Mouse (Mus musculus) left cerebral cortex, adult 2 months (tissue): Measurements from ENCODE around the gene Exo5. TPM values are rescaled to one million over a fixed set of nuclear protein-coding genes. Genes with fewer than 3 reads are reported as not detected.
A peak's percentile ranks its signal among the peaks of the same experiment; 100 is the strongest.

Experiments
- DNase-seq, 2 experiments: peaks; one replicate each; pipeline ENCODE4 v3.0.0; 2021 to 2022; ENCODE audit warnings: low spot score in 2 of 2, mixed read lengths in 1 of 2; ENCODE audit errors: extremely low spot score in 1 of 2
- H3K27ac ChIP-seq: fragments of 200-600 bp; 2 replicates; pipeline ENCODE4 v1.8.1; 2022
- H3K4me3 ChIP-seq: fragments of 200-600 bp; 2 replicates; pipeline ENCODE4 v1.8.1; 2022
- CTCF ChIP-seq: fragments of 200-600 bp; IDR thresholded peaks from 2 replicates; pipeline ENCODE4 v1.8.1; 2022; ENCODE audit warnings: antibody characterized with exemption, mild to moderate bottlenecking, moderate library complexity
- intact Hi-C: fragments of 180-260 bp; cut with DNase I; formaldehyde crosslinking; loops from one replicate; pipeline ENCODE4 v1.15.1; 2025
- total RNA-seq, 2 experiments: library from RNA; stranded (reverse); gene quantifications; 2 replicates each; pipeline ENCODE4 v1.2.3; 2021

The Exo5 gene
- total RNA-seq, 2 experiments from 2014 or later, result 11.5 to 14.7 TPM

GRCm38 (mm10) chr4:120935006-120935405 is 10.2 kb upstream of the Exo5 start:
- Histone ChIP-seq H3K27ac (no peak overlapping the region), H3K4me3 (no peak overlapping the region)
- DNase-seq, result no peak
- no peak for TF ChIP-seq CTCF
- intact Hi-C loops, result no loop called here

- no peak for TF ChIP-seq CTCF
- Histone ChIP-seq H3K4me3 (no peak overlapping the region), H3K27ac (no peak overlapping the region)
- no peak for DNase-seq
- intact Hi-C loops, result no loop called here
Observed at GRCm38 (mm10) chr4:120930736-120931135, 5.9 kb upstream of the Exo5 start.

GRCm38 (mm10) chr4:120928686-120929085 is 3.9 kb upstream of the Exo5 start:
- TF ChIP-seq CTCF, result no peak
- intact Hi-C loops, result no loop called here
- no peak for DNase-seq
- Histone ChIP-seq H3K4me3 (no peak overlapping the region), H3K27ac (no peak overlapping the region)

- intact Hi-C loops, result loop anchor here (1.0 kb wide), 1 partner anchor 26 kb away; the partner anchor contains the start of gene Zfp69
- peak overlapping the region; percentile 90 for H3K27ac ChIP-seq
- TF ChIP-seq CTCF, result peak; percentile 37
- peak overlapping the region; percentile 84 for H3K4me3 ChIP-seq
- no peak for DNase-seq
Observed at GRCm38 (mm10) chr4:120925386-120925785, 569 bp upstream of the Exo5 start.

- DNase-seq, result no peak
- Histone ChIP-seq H3K27ac (no peak overlapping the region), H3K4me3 (no peak overlapping the region)
- no peak for TF ChIP-seq CTCF
- intact Hi-C loops, result no loop called here
Observed at GRCm38 (mm10) chr4:120921461-120921860, 3.4 kb downstream of the Exo5 start.

- no peak for TF ChIP-seq CTCF
- DNase-seq, result no peak
- intact Hi-C loops, result loop anchor here (5.0 kb wide), 2 partner anchors 157 to 222 kb away; no protein-coding TSS in a partner anchor
- Histone ChIP-seq H3K4me3 (no peak overlapping the region), H3K27ac (no peak overlapping the region)
Observed at GRCm38 (mm10) chr4:120914501-120914900, 10.3 kb downstream of the Exo5 start.

GRCm38 (mm10) chr4:120913861-120914260 is 11.0 kb downstream of the Exo5 start:
- intact Hi-C loops, result loop anchor here (5.0 kb wide), 2 partner anchors 157 to 222 kb away; no protein-coding TSS in a partner anchor
- no peak for DNase-seq
- no peak for TF ChIP-seq CTCF
- H3K4me3 ChIP-seq, result no peak overlapping the region
- no peak overlapping the region for H3K27ac ChIP-seq

- DNase-seq, result no peak
- no peak for TF ChIP-seq CTCF
- Histone ChIP-seq H3K27ac (no peak overlapping the region), H3K4me3 (no peak overlapping the region)
- intact Hi-C loops, result loop anchor here (5.0 kb wide), 2 partner anchors 156 to 221 kb away; no protein-coding TSS in a partner anchor
Observed at GRCm38 (mm10) chr4:120913443-120913842, 11.4 kb downstream of the Exo5 start.

GRCm38 (mm10) chr4:120912866-120913265 is 12.0 kb downstream of the Exo5 start:
- no peak for TF ChIP-seq CTCF
- no peak for DNase-seq
- no peak overlapping the region for H3K4me3 ChIP-seq
- H3K27ac ChIP-seq, result no peak overlapping the region
- intact Hi-C loops, result loop anchor here (5.0 kb wide), 2 partner anchors 156 to 221 kb away; no protein-coding TSS in a partner anchor

- intact Hi-C loops, result loop anchor here (5.0 kb wide), 2 partner anchors 154 to 219 kb away; no protein-coding TSS in a partner anchor
- no peak for DNase-seq
- Histone ChIP-seq H3K27ac (no peak overlapping the region), H3K4me3 (no peak overlapping the region)
- no peak for TF ChIP-seq CTCF
Observed at GRCm38 (mm10) chr4:120911086-120911485, 13.7 kb downstream of the Exo5 start.

- Histone ChIP-seq H3K4me3 (no peak overlapping the region), H3K27ac (no peak overlapping the region)
- peak; percentile 35 to 66 for DNase-seq
- intact Hi-C loops, result loop anchor here (1.0 to 5.0 kb wide), 4 partner anchors 58 to 321 kb away; partner anchors contain the start of gene Gm8439
- TF ChIP-seq CTCF, result peak; percentile 81
Observed at GRCm38 (mm10) chr4:120909558-120910150, 15.2 kb downstream of the Exo5 start.

GRCm38 (mm10) chr4:120905644-120906043 is 19.2 kb downstream of the Exo5 start:
- DNase-seq, result no peak
- intact Hi-C loops, result no loop called here
- no peak overlapping the region for H3K27ac ChIP-seq
- TF ChIP-seq CTCF, result no peak
- no peak overlapping the region for H3K4me3 ChIP-seq

- intact Hi-C loops, result no loop called here
- TF ChIP-seq CTCF, result no peak
- Histone ChIP-seq H3K27ac (no peak overlapping the region), H3K4me3 (no peak overlapping the region)
- no peak for DNase-seq
Observed at GRCm38 (mm10) chr4:120904533-120904932, 20.3 kb downstream of the Exo5 start.
